Mouse (Mus musculus): ENCODE results near the gene Hinfp. TPM values are rescaled to one million over a fixed set of nuclear protein-coding genes. Genes with fewer than 3 reads are reported as not detected.

Gene Hinfp
- polyA plus RNA-seq, 1 experiment = 21.6 TPM

DNA sequence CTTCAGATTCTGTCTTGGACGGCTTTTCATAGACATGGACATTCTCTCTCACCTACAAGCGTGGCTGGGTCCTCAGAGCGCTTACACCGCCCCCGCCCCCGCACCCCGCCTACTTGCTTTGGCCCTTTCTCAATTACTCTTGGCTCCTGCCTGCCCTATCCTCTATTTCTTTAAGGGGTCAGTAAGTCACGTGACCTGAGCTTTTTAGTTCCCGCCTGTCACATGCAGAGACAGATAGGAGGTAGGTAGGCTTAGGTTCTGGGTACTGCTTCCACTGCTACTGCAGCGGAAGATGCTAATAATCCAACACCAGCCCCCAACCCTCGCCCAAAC lies 16.5 kb downstream of the Hinfp start:
- 34% methylated on average over 11 of the region's 11 CpGs for WGBS
- no peak overlapping the region for H3K4me3 ChIP-seq (replicated peaks; ENCODE audit: control insufficient read depth, low read depth, low read length)
- peak overlapping the region; percentile 61 for H3K27ac ChIP-seq (ENCODE audit: control insufficient read depth, insufficient read depth, low read depth, low read length, poor library complexity)
- H3K4me1 ChIP-seq (ENCODE audit: control insufficient read depth, insufficient read depth, low read length) = no peaks in the 10 kb centered on the region; the same call in 1 of the 2 replicates
- TF ChIP-seq CTCF (IDR thresholded peaks at IDR 0.05; ENCODE audit: control insufficient read depth, insufficient read depth, low read length) (no peak), POLR2A (IDR thresholded peaks at IDR 0.05; ENCODE audit: borderline replicate concordance, control insufficient read depth, low read depth, low read length) (no peak)

- WGBS = 3% methylated on average over 38 of the region's 38 CpGs
- no peak for TF ChIP-seq CTCF (IDR thresholded peaks at IDR 0.05; ENCODE audit: control insufficient read depth, insufficient read depth, low read length)
- TF ChIP-seq POLR2A (IDR thresholded peaks at IDR 0.05; ENCODE audit: borderline replicate concordance, control insufficient read depth, low read depth, low read length) = peak; percentile 46; the same call in 1 of the 2 replicates
- H3K27ac ChIP-seq (ENCODE audit: control insufficient read depth, insufficient read depth, low read depth, low read length, poor library complexity) = peak within 1 kb of the TSS; percentile 71
- H3K4me1 ChIP-seq (ENCODE audit: control insufficient read depth, insufficient read depth, low read length) = no peaks in the 10 kb centered on the region; the same call in 1 of the 2 replicates
- peak within 1 kb of the TSS; percentile 87 for H3K4me3 ChIP-seq (replicated peaks; ENCODE audit: control insufficient read depth, low read depth, low read length)
Measured at GRCm38 (mm10) chr9:44288076-44288958, 17.2 kb downstream of the Hinfp start, which contains the start of gene Abcg4. Abcg4 (minus strand) TSS chr9:44288615.

GRCm38 (mm10) chr9:44287401-44288075 lies 17.9 kb downstream of the Hinfp start:
- Histone ChIP-seq H3K27ac (ENCODE audit: control insufficient read depth, insufficient read depth, low read depth, low read length, poor library complexity) (peak overlapping the region; percentile 71), H3K4me3 (replicated peaks; ENCODE audit: control insufficient read depth, low read depth, low read length) (peak overlapping the region; percentile 87), H3K4me1 (ENCODE audit: control insufficient read depth, insufficient read depth, low read length) (no peaks in the 10 kb centered on the region; the same call in 1 of the 2 replicates)
- TF ChIP-seq POLR2A (IDR thresholded peaks at IDR 0.05; ENCODE audit: borderline replicate concordance, control insufficient read depth, low read depth, low read length) (peak; percentile 64; the same call in 1 of the 2 replicates), CTCF (IDR thresholded peaks at IDR 0.05; ENCODE audit: control insufficient read depth, insufficient read depth, low read length) (no peak)
- 3% methylated on average over 47 of the region's 47 CpGs for WGBS

DNA sequence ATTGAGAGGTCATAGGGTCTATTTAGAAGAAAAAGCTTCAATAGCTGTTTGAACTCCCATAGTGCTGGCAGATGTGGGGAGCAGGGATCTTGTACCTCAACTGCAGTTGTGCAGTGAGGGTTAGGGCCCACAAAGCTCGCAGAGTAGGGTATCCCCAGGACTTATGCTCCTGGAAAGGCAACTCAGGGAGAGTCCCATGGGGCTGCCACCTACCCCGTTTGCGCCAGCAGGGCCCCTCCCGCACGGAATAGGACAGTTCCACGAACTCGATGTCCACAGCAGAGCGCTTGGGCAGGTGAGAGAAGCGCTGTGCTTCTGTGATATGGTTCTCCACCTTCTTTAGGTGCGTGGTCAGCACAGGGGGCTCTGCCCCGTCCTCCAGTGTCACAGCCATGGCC lies 18.5 kb downstream of the Hinfp start:
- H3K27ac ChIP-seq (ENCODE audit: control insufficient read depth, insufficient read depth, low read depth, low read length, poor library complexity) = peak overlapping the region; percentile 71
- H3K4me3 ChIP-seq (replicated peaks; ENCODE audit: control insufficient read depth, low read depth, low read length) = peak overlapping the region; percentile 87
- TF ChIP-seq CTCF (IDR thresholded peaks at IDR 0.05; ENCODE audit: control insufficient read depth, insufficient read depth, low read length) (no peak), POLR2A (IDR thresholded peaks at IDR 0.05; ENCODE audit: borderline replicate concordance, control insufficient read depth, low read depth, low read length) (no peak)
- H3K4me1 ChIP-seq (ENCODE audit: control insufficient read depth, insufficient read depth, low read length) = no peaks in the 10 kb centered on the region; the same call in 1 of the 2 replicates
- WGBS = 10% methylated on average over 11 of the region's 11 CpGs

- 7% methylated on average over 6 of the region's 6 CpGs for WGBS
- Histone ChIP-seq H3K4me1 (ENCODE audit: control insufficient read depth, insufficient read depth, low read length) (no peaks in the 10 kb centered on the region; the same call in 1 of the 2 replicates), H3K4me3 (replicated peaks; ENCODE audit: control insufficient read depth, low read depth, low read length) (peak overlapping the region; percentile 73), H3K27ac (ENCODE audit: control insufficient read depth, insufficient read depth, low read depth, low read length, poor library complexity) (peak overlapping the region; percentile 54)
- TF ChIP-seq CTCF (IDR thresholded peaks at IDR 0.05; ENCODE audit: control insufficient read depth, insufficient read depth, low read length) (no peak), POLR2A (IDR thresholded peaks at IDR 0.05; ENCODE audit: borderline replicate concordance, control insufficient read depth, low read depth, low read length) (no peak)
Measured at GRCm38 (mm10) chr9:44286256-44286850, 19.1 kb downstream of the Hinfp start.

- Histone ChIP-seq H3K27ac (ENCODE audit: control insufficient read depth, insufficient read depth, low read depth, low read length, poor library complexity) (no peak overlapping the region), H3K4me1 (ENCODE audit: control insufficient read depth, insufficient read depth, low read length) (no peaks in the 10 kb centered on the region), H3K4me3 (replicated peaks; ENCODE audit: control insufficient read depth, low read depth, low read length) (no peak overlapping the region)
- TF ChIP-seq POLR2A (IDR thresholded peaks at IDR 0.05; ENCODE audit: borderline replicate concordance, control insufficient read depth, low read depth, low read length) = no peak
- TF ChIP-seq CTCF (IDR thresholded peaks at IDR 0.05; ENCODE audit: control insufficient read depth, insufficient read depth, low read length) = peak; percentile 1; the same call in 1 of the 2 replicates
- WGBS = 84% methylated on average over 5 of the region's 5 CpGs
Measured at GRCm38 (mm10) chr9:44283183-44283582, 22.3 kb downstream of the Hinfp start.

GRCm38 (mm10) chr9:44269973-44270372 lies 35.5 kb downstream of the Hinfp start:
- TF ChIP-seq CTCF (IDR thresholded peaks at IDR 0.05; ENCODE audit: control insufficient read depth, insufficient read depth, low read length) (no peak), POLR2A (IDR thresholded peaks at IDR 0.05; ENCODE audit: borderline replicate concordance, control insufficient read depth, low read depth, low read length) (no peak)
- Histone ChIP-seq H3K4me3 (replicated peaks; ENCODE audit: control insufficient read depth, low read depth, low read length) (no peak overlapping the region), H3K27ac (ENCODE audit: control insufficient read depth, insufficient read depth, low read depth, low read length, poor library complexity) (no peak overlapping the region), H3K4me1 (ENCODE audit: control insufficient read depth, insufficient read depth, low read length) (peaks cover 2% of the 10 kb centered on the region)
- 90% methylated on average over 4 of the region's 4 CpGs for WGBS

DNA sequence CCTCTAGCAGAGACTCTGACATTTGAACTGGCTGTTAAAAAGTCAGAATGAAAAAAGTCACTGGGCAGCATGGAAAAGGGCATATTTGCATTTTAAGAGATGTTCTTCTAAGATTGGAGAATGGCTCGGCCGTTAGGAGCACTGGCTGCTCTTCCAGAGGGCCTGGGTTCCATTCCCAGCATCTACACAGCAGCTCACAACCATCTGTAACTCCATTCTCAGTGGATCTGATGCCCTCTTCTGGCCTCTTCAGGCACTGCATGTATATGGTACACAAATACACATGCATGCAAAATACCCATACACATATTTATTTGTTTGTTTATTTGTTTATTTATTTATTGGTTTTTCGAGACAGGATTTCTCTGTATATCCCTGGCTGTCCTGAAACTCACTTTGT lies 36.4 kb downstream of the Hinfp start:
- no peak for TF ChIP-seq POLR2A (IDR thresholded peaks at IDR 0.05; ENCODE audit: borderline replicate concordance, control insufficient read depth, low read depth, low read length)
- peak; percentile 30 for TF ChIP-seq CTCF (IDR thresholded peaks at IDR 0.05; ENCODE audit: control insufficient read depth, insufficient read depth, low read length)
- Histone ChIP-seq H3K4me1 (ENCODE audit: control insufficient read depth, insufficient read depth, low read length) (peaks cover 2% of the 10 kb centered on the region), H3K27ac (ENCODE audit: control insufficient read depth, insufficient read depth, low read depth, low read length, poor library complexity) (peak overlapping the region; percentile 98; the same call in 1 of the 2 replicates), H3K4me3 (replicated peaks; ENCODE audit: control insufficient read depth, low read depth, low read length) (no peak overlapping the region)
- WGBS = 77% methylated on average over 3 of the region's 3 CpGs

All from bone marrow, adult 2 months (tissue).